Mouse (Mus musculus): ENCODE data around the gene Wdr90. TPM values are rescaled to one million over a fixed set of nuclear protein-coding genes. Genes with fewer than 3 reads are reported as not detected.
A peak's percentile ranks its signal among the peaks of the same experiment; 100 is the strongest.

Gene Wdr90
- total and polyA plus RNA-seq, 2 experiments from 2014 or later, result 13.2 to 40.2 TPM

GRCm38 (mm10) chr17:25881691-25882090 lies 20.4 kb upstream of the Wdr90 start:
- ATAC-seq (no peak), DNase-seq (no peak)
- Histone ChIP-seq H3K36me3 (ENCODE audit: insufficient read depth) (peaks cover 36% of the 10 kb centered on the region), H3K9me3 (ENCODE audit: low read length) (no peaks in the 10 kb centered on the region), H3K27ac (ENCODE audit: low read depth, low read length) (no peak overlapping the region), H3K9ac (no peak overlapping the region), H3K4me1 (ENCODE audit: insufficient read depth) (0 out of 2 replicates have a peak, but pooled peaks cover 5% of the 10 kb centered on the region), H3K4me2 (ENCODE audit: low read depth) (no peak overlapping the region), H3K4me3 (ENCODE audit: low read depth, low read length) (no peak overlapping the region), H3K27me3 (ENCODE audit: insufficient read depth, low read length) (no peaks in the 10 kb centered on the region)
- TF ChIP-seq CTCF (IDR thresholded peaks at IDR 0.05; ENCODE audit: low read depth), result no peak
- 44% methylated on average over 4 of the region's 4 CpGs for WGBS

- Histone ChIP-seq H3K9me3 (ENCODE audit: low read length) (no peaks in the 10 kb centered on the region), H3K36me3 (ENCODE audit: insufficient read depth) (peaks cover 36% of the 10 kb centered on the region), H3K4me1 (ENCODE audit: insufficient read depth) (peaks cover 10% of the 10 kb centered on the region; the same call in 1 of the 2 replicates), H3K27me3 (ENCODE audit: insufficient read depth, low read length) (no peaks in the 10 kb centered on the region), H3K4me2 (ENCODE audit: low read depth) (no peak overlapping the region), H3K9ac (no peak overlapping the region), H3K4me3 (ENCODE audit: low read depth, low read length) (no peak overlapping the region), H3K27ac (ENCODE audit: low read depth, low read length) (no peak overlapping the region)
- no peak for DNase-seq
- no peak for TF ChIP-seq CTCF (IDR thresholded peaks at IDR 0.05; ENCODE audit: low read depth)
- 6% methylated on average over 5 of the region's 5 CpGs for WGBS
- no peak for ATAC-seq
Observed at GRCm38 (mm10) chr17:25880913-25881641, 19.8 kb upstream of the Wdr90 start.

DNA sequence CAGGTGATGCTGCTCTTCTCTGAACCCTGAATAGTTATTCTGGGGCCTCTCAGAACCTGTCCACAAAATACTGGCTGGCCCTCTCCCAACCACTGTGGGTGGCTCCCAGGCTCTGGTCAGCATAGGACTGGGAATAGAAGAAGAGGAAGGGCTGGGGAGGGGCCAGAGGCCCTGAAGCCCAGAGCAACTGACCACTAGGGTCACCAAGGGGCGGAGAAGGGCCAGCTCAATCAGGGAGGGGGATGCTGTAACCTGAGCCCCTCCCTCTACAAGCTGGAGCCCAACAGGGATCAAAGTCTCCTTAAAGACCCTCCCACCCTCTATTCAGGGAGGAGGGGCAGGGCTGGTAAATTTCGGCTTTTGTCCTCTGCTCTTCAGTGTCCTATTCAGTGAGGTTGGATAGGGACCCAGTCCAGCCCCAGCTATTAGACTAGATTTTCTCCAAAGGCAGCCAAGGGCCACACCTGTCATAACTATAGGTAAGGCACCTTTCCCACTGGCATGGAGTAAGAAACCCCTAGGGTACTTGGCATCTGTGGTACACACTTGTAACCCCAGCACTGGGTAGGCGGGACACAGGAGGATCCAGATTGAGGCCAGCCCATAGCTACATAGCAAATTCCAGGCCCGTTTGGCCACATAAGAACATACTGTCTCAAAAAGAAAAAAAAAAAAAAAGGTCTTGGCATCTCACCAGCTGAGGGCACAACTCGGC lies 19.1 kb upstream of the Wdr90 start, which contains the start of gene Wfikkn1:
TSS of gene Wfikkn1 (minus strand) at position 663 of the 715 bp plus-strand sequence.
- Histone ChIP-seq H3K27ac (ENCODE audit: low read depth, low read length) (no peak within 1 kb of the TSS), H3K9me3 (ENCODE audit: low read length) (no peaks in the 10 kb centered on the region), H3K4me3 (ENCODE audit: low read depth, low read length) (no peak within 1 kb of the TSS), H3K9ac (no peak within 1 kb of the TSS), H3K4me2 (ENCODE audit: low read depth) (no peak within 1 kb of the TSS), H3K27me3 (ENCODE audit: insufficient read depth, low read length) (no peaks in the 10 kb centered on the region), H3K4me1 (ENCODE audit: insufficient read depth) (peaks cover 12% of the 10 kb centered on the region; the same call in 1 of the 2 replicates), H3K36me3 (ENCODE audit: insufficient read depth) (peaks cover 36% of the 10 kb centered on the region)
- TF ChIP-seq CTCF (IDR thresholded peaks at IDR 0.05; ENCODE audit: low read depth), result no peak
- no peak for ATAC-seq
- DNase-seq, result no peak
- WGBS, result 37% methylated on average over 5 of the region's 5 CpGs

DNA sequence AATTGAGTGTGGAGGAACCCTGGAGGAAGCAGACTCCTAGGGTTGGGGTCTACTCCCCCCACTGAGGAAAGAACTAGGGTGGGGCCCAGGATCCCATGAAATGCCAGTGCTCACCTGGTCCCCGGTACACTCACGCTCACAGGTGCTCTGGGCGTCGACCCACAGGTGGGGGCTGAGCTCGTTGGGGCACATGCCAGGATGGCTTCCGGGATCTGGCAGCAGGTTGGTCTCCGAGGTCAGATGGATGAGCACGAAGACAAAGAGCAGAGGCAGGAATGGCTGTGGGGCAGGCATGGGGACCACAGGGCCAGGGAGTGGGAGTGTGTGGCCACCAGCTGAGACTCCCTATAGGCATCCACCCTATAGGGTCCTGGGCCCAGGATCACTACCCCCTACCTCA lies 18.4 kb upstream of the Wdr90 start:
- ATAC-seq (no peak), DNase-seq (no peak)
- TF ChIP-seq CTCF (IDR thresholded peaks at IDR 0.05; ENCODE audit: low read depth), result no peak
- Histone ChIP-seq H3K4me1 (ENCODE audit: insufficient read depth) (peaks cover 12% of the 10 kb centered on the region; the same call in 1 of the 2 replicates), H3K9me3 (ENCODE audit: low read length) (no peaks in the 10 kb centered on the region), H3K9ac (no peak overlapping the region), H3K36me3 (ENCODE audit: insufficient read depth) (peaks cover 33% of the 10 kb centered on the region), H3K27me3 (ENCODE audit: insufficient read depth, low read length) (no peaks in the 10 kb centered on the region), H3K27ac (ENCODE audit: low read depth, low read length) (no peak overlapping the region), H3K4me3 (ENCODE audit: low read depth, low read length) (no peak overlapping the region), H3K4me2 (ENCODE audit: low read depth) (no peak overlapping the region)
- WGBS, result 79% methylated on average over 8 of the region's 8 CpGs

DNA sequence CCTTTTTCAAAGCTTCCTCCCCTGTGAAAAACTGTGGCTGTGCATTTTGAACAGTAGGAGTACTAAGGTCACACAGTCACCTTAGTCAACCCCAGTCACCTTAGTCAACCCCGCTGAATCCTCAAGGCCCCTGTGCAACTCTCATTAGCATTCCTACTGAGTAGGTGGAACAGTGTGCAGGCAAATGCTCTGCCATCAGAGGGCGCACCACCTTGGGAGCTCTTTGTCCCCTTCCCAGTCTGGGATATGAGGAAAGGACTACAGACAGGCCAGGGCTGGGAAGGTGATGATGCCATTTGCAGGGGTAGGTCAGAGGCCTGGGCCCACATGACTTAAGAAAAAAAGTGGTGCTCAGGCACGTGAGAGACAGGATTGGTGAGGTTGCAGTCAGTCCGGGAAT lies 18.0 kb upstream of the Wdr90 start:
- H3K9ac ChIP-seq, result no peak overlapping the region
- H3K27ac ChIP-seq (ENCODE audit: low read depth, low read length), result no peak overlapping the region
- no peak overlapping the region for H3K4me2 ChIP-seq (ENCODE audit: low read depth)
- peaks cover 12% of the 10 kb centered on the region; the same call in 1 of the 2 replicates for H3K4me1 ChIP-seq (ENCODE audit: insufficient read depth)
- H3K4me3 ChIP-seq (ENCODE audit: low read depth, low read length), result no peak overlapping the region
- peaks cover 29% of the 10 kb centered on the region for H3K36me3 ChIP-seq (ENCODE audit: insufficient read depth)
- H3K27me3 ChIP-seq (ENCODE audit: insufficient read depth, low read length), result no peaks in the 10 kb centered on the region
- H3K9me3 ChIP-seq (ENCODE audit: low read length), result no peaks in the 10 kb centered on the region
- no peak for DNase-seq
- WGBS, result 46% methylated on average over 4 of the region's 4 CpGs
- ATAC-seq, result no peak
- peak; percentile 60 for TF ChIP-seq CTCF (IDR thresholded peaks at IDR 0.05; ENCODE audit: low read depth)

- Histone ChIP-seq H3K27me3 (ENCODE audit: insufficient read depth, low read length) (no peaks in the 10 kb centered on the region), H3K36me3 (ENCODE audit: insufficient read depth) (peaks cover 23% of the 10 kb centered on the region), H3K27ac (ENCODE audit: low read depth, low read length) (no peak overlapping the region), H3K9ac (no peak overlapping the region), H3K9me3 (ENCODE audit: low read length) (no peaks in the 10 kb centered on the region), H3K4me3 (ENCODE audit: low read depth, low read length) (no peak overlapping the region), H3K4me2 (ENCODE audit: low read depth) (no peak overlapping the region), H3K4me1 (ENCODE audit: insufficient read depth) (peaks cover 12% of the 10 kb centered on the region; the same call in 1 of the 2 replicates)
- no peak for ATAC-seq
- DNase-seq, result no peak
- WGBS, result 89% methylated on average over 19 of the region's 19 CpGs
- TF ChIP-seq CTCF (IDR thresholded peaks at IDR 0.05; ENCODE audit: low read depth), result no peak
Observed at GRCm38 (mm10) chr17:25878611-25879180, 17.4 kb upstream of the Wdr90 start.

Measured in forebrain, postnatal 0 days (tissue).